Mouse (Mus musculus): ENCODE measurements at regions not wholly inside any gene's neighbourhood (a gene's known extent, or its start where the extent isn't known, plus 50 kb on each side); places are given as distances from the start of the nearest gene placed in this dataset.

- Histone ChIP-seq H3K4me3 (ENCODE audit: low read length) (no peak overlapping the region), H3K4me1 (ENCODE audit: control insufficient read depth, insufficient read depth, low read length) (peaks cover 6% of the 10 kb centered on the region; the same call in 1 of the 2 replicates), H3K36me3 (ENCODE audit: control insufficient read depth, insufficient read depth, low read length) (no peaks in the 10 kb centered on the region), H3K9me3 (ENCODE audit: control insufficient read depth, low read length) (no peaks in the 10 kb centered on the region), H3K4me2 (replicated peaks; ENCODE audit: low read depth, low read length) (no peak overlapping the region), H3K27ac (ENCODE audit: low read depth, low read length) (no peak overlapping the region), H3K9ac (ENCODE audit: low read depth, low read length) (no peak overlapping the region), H3K27me3 (ENCODE audit: control insufficient read depth, insufficient read depth, low read length) (no peaks in the 10 kb centered on the region)
- no peak for ATAC-seq (ENCODE audit: low FRiP score, low TSS enrichment)
- WGBS, result 78% methylated on average over 3 of the region's 3 CpGs
These were observed 436.1 kb downstream of the Fgf9 start for GRCm38 (mm10) chr14:58506490-58506889.

- no peak overlapping the region for H3K9ac ChIP-seq (ENCODE audit: low read depth, low read length)
- H3K36me3 ChIP-seq (ENCODE audit: control insufficient read depth, insufficient read depth, low read length), result no peaks in the 10 kb centered on the region
- peaks cover 6% of the 10 kb centered on the region; the same call in 1 of the 2 replicates for H3K4me1 ChIP-seq (ENCODE audit: control insufficient read depth, insufficient read depth, low read length)
- no peak overlapping the region for H3K4me3 ChIP-seq (ENCODE audit: low read length)
- no peaks in the 10 kb centered on the region for H3K9me3 ChIP-seq (ENCODE audit: control insufficient read depth, low read length)
- no peak overlapping the region for H3K27ac ChIP-seq (ENCODE audit: low read depth, low read length)
- no peaks in the 10 kb centered on the region for H3K27me3 ChIP-seq (ENCODE audit: control insufficient read depth, insufficient read depth, low read length)
- no peak overlapping the region for H3K4me2 ChIP-seq (replicated peaks; ENCODE audit: low read depth, low read length)
- no peak for ATAC-seq (ENCODE audit: low FRiP score, low TSS enrichment)
These were observed 435.5 kb downstream of the Fgf9 start for GRCm38 (mm10) chr14:58505841-58506240.

GRCm38 (mm10) chr14:58502890-58503289, 432.5 kb downstream of the Fgf9 start:
- no peaks in the 10 kb centered on the region for H3K27me3 ChIP-seq (ENCODE audit: control insufficient read depth, insufficient read depth, low read length)
- H3K9ac ChIP-seq (ENCODE audit: low read depth, low read length), result no peak overlapping the region
- no peak overlapping the region for H3K27ac ChIP-seq (ENCODE audit: low read depth, low read length)
- H3K9me3 ChIP-seq (ENCODE audit: control insufficient read depth, low read length), result no peaks in the 10 kb centered on the region
- no peaks in the 10 kb centered on the region for H3K36me3 ChIP-seq (ENCODE audit: control insufficient read depth, insufficient read depth, low read length)
- no peak for ATAC-seq (ENCODE audit: low FRiP score, low TSS enrichment)
- H3K4me1 ChIP-seq (ENCODE audit: control insufficient read depth, insufficient read depth, low read length), result peaks cover 3% of the 10 kb centered on the region; the same call in 1 of the 2 replicates
- H3K4me2 ChIP-seq (replicated peaks; ENCODE audit: low read depth, low read length), result no peak overlapping the region
- no peak overlapping the region for H3K4me3 ChIP-seq (ENCODE audit: low read length)
- 90% methylated on average over 8 of the region's 8 CpGs for WGBS

GRCm38 (mm10) chr14:58500014-58500413, 429.7 kb downstream of the Fgf9 start:
- no peak overlapping the region for H3K4me2 ChIP-seq (replicated peaks; ENCODE audit: low read depth, low read length)

GRCm38 (mm10) chr14:58499501-58499900, 429.2 kb downstream of the Fgf9 start:
- no peaks in the 10 kb centered on the region for H3K36me3 ChIP-seq (ENCODE audit: control insufficient read depth, insufficient read depth, low read length)
- H3K4me2 ChIP-seq (replicated peaks; ENCODE audit: low read depth, low read length), result no peak overlapping the region
- no peaks in the 10 kb centered on the region for H3K27me3 ChIP-seq (ENCODE audit: control insufficient read depth, insufficient read depth, low read length)
- no peak overlapping the region for H3K9ac ChIP-seq (ENCODE audit: low read depth, low read length)
- no peak overlapping the region for H3K4me3 ChIP-seq (ENCODE audit: low read length)
- no peak overlapping the region for H3K27ac ChIP-seq (ENCODE audit: low read depth, low read length)
- peaks cover 3% of the 10 kb centered on the region; the same call in 1 of the 2 replicates for H3K4me1 ChIP-seq (ENCODE audit: control insufficient read depth, insufficient read depth, low read length)
- ATAC-seq (ENCODE audit: low FRiP score, low TSS enrichment), result no peak
- WGBS, result 40% methylated on average over 6 of the region's 6 CpGs
- no peaks in the 10 kb centered on the region for H3K9me3 ChIP-seq (ENCODE audit: control insufficient read depth, low read length)

More at GRCm38 (mm10) chr14:58500014-58500413, 429.7 kb downstream of the Fgf9 start:
- Histone ChIP-seq H3K4me3 (ENCODE audit: low read length) (no peak overlapping the region), H3K4me1 (ENCODE audit: control insufficient read depth, insufficient read depth, low read length) (peaks cover 3% of the 10 kb centered on the region; the same call in 1 of the 2 replicates), H3K36me3 (ENCODE audit: control insufficient read depth, insufficient read depth, low read length) (no peaks in the 10 kb centered on the region), H3K9me3 (ENCODE audit: control insufficient read depth, low read length) (no peaks in the 10 kb centered on the region), H3K27ac (ENCODE audit: low read depth, low read length) (no peak overlapping the region), H3K9ac (ENCODE audit: low read depth, low read length) (no peak overlapping the region), H3K27me3 (ENCODE audit: control insufficient read depth, insufficient read depth, low read length) (no peaks in the 10 kb centered on the region)
- no peak for ATAC-seq (ENCODE audit: low FRiP score, low TSS enrichment)
- WGBS, result 36% methylated on average over 2 of the region's 2 CpGs

GRCm38 (mm10) chr14:58499071-58499470, 428.7 kb downstream of the Fgf9 start:
- Histone ChIP-seq H3K4me1 (ENCODE audit: control insufficient read depth, insufficient read depth, low read length) (peaks cover 3% of the 10 kb centered on the region; the same call in 1 of the 2 replicates), H3K4me3 (ENCODE audit: low read length) (no peak overlapping the region), H3K9ac (ENCODE audit: low read depth, low read length) (no peak overlapping the region), H3K36me3 (ENCODE audit: control insufficient read depth, insufficient read depth, low read length) (no peaks in the 10 kb centered on the region), H3K9me3 (ENCODE audit: control insufficient read depth, low read length) (no peaks in the 10 kb centered on the region), H3K27ac (ENCODE audit: low read depth, low read length) (no peak overlapping the region), H3K4me2 (replicated peaks; ENCODE audit: low read depth, low read length) (no peak overlapping the region), H3K27me3 (ENCODE audit: control insufficient read depth, insufficient read depth, low read length) (no peaks in the 10 kb centered on the region)
- ATAC-seq (ENCODE audit: low FRiP score, low TSS enrichment), result no peak
- WGBS, result 87% methylated on average over 7 of the region's 7 CpGs

- H3K4me3 ChIP-seq (ENCODE audit: low read length), result no peak overlapping the region
- H3K36me3 ChIP-seq (ENCODE audit: control insufficient read depth, insufficient read depth, low read length), result no peaks in the 10 kb centered on the region
- H3K27ac ChIP-seq (ENCODE audit: low read depth, low read length), result no peak overlapping the region
- no peak for ATAC-seq (ENCODE audit: low FRiP score, low TSS enrichment)
- H3K4me2 ChIP-seq (replicated peaks; ENCODE audit: low read depth, low read length), result no peak overlapping the region
- WGBS, result 88% methylated on average over 3 of the region's 3 CpGs
- H3K4me1 ChIP-seq (ENCODE audit: control insufficient read depth, insufficient read depth, low read length), result peaks cover 3% of the 10 kb centered on the region; the same call in 1 of the 2 replicates
- H3K9ac ChIP-seq (ENCODE audit: low read depth, low read length), result no peak overlapping the region
- no peaks in the 10 kb centered on the region for H3K9me3 ChIP-seq (ENCODE audit: control insufficient read depth, low read length)
- H3K27me3 ChIP-seq (ENCODE audit: control insufficient read depth, insufficient read depth, low read length), result no peaks in the 10 kb centered on the region
These were observed 426.6 kb downstream of the Fgf9 start for GRCm38 (mm10) chr14:58496902-58497301.

GRCm38 (mm10) chr14:58494400-58494987, 424.1 kb downstream of the Fgf9 start:
- no peak for ATAC-seq (ENCODE audit: low FRiP score, low TSS enrichment)
- Histone ChIP-seq H3K27me3 (ENCODE audit: control insufficient read depth, insufficient read depth, low read length) (no peaks in the 10 kb centered on the region), H3K9ac (ENCODE audit: low read depth, low read length) (no peak overlapping the region), H3K4me2 (replicated peaks; ENCODE audit: low read depth, low read length) (no peak overlapping the region), H3K4me3 (ENCODE audit: low read length) (no peak overlapping the region), H3K4me1 (ENCODE audit: control insufficient read depth, insufficient read depth, low read length) (no peaks in the 10 kb centered on the region), H3K27ac (ENCODE audit: low read depth, low read length) (no peak overlapping the region), H3K9me3 (ENCODE audit: control insufficient read depth, low read length) (no peaks in the 10 kb centered on the region), H3K36me3 (ENCODE audit: control insufficient read depth, insufficient read depth, low read length) (no peaks in the 10 kb centered on the region)
- 80% methylated on average over 5 of the region's 5 CpGs for WGBS

- Histone ChIP-seq H3K27me3 (ENCODE audit: control insufficient read depth, insufficient read depth, low read length) (no peaks in the 10 kb centered on the region), H3K27ac (ENCODE audit: low read depth, low read length) (no peak overlapping the region), H3K4me2 (replicated peaks; ENCODE audit: low read depth, low read length) (no peak overlapping the region), H3K9ac (ENCODE audit: low read depth, low read length) (no peak overlapping the region), H3K36me3 (ENCODE audit: control insufficient read depth, insufficient read depth, low read length) (no peaks in the 10 kb centered on the region), H3K4me3 (ENCODE audit: low read length) (no peak overlapping the region), H3K4me1 (ENCODE audit: control insufficient read depth, insufficient read depth, low read length) (no peaks in the 10 kb centered on the region), H3K9me3 (ENCODE audit: control insufficient read depth, low read length) (no peaks in the 10 kb centered on the region)
- ATAC-seq (ENCODE audit: low FRiP score, low TSS enrichment), result no peak
- WGBS, result 81% methylated on average over 2 of the region's 2 CpGs
These were observed 421.8 kb downstream of the Fgf9 start for GRCm38 (mm10) chr14:58492118-58492517.
